Mouse (Mus musculus): ENCODE measurements around the gene Bok.
"Not testable (repeated sequence)": the region's sequence is repeated elsewhere in the genome, so short reads cannot be mapped to it uniquely, and the experiment has no call there.

Bok gene

DNA sequence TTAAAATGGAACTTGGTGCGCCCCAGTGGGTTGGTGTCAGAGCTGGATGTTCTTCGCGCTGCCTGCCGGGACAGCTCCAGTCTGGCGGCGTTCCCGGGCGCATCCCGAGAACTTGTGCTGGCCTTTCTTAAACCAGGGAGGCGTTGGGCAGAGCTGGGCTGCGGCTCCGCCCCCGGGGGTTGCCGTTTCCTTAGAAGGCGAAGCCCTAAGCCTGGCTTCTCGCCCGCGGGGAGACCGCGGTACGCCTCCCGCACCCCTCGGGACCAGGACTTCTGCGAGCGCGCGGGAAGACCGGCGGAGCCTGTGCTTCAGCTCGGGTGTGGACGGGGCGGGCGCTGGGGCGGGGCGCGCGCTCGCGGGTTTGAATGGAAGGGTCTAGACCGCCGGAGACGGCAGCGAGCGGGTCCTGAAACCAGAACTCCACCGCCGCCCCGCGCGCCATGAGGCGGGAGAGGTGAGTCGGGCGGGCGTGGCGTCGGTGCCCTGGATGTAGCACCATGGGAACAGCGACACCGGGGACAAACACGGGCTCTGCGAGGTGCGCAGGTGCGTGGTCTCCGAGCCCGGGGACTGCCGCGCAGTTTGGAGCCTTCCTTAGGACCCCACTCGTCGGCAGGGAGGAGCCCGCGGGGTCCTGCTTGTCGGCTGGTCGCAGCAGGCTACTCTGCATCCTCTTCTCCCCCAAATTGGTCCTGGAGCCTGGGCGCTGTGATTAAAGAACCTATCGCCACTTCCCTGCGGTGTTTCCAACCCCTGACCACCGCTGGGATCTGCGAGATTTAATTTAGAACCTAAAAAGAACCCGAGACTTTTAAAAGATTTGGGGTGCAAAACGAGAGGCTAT lies at the start of gene Bok:
Gene Bok (plus strand): TSS at position 260 of the 844 bp plus-strand sequence.
- no peak for DNase-seq (ENCODE audit: low read depth, low spot score)

DNA sequence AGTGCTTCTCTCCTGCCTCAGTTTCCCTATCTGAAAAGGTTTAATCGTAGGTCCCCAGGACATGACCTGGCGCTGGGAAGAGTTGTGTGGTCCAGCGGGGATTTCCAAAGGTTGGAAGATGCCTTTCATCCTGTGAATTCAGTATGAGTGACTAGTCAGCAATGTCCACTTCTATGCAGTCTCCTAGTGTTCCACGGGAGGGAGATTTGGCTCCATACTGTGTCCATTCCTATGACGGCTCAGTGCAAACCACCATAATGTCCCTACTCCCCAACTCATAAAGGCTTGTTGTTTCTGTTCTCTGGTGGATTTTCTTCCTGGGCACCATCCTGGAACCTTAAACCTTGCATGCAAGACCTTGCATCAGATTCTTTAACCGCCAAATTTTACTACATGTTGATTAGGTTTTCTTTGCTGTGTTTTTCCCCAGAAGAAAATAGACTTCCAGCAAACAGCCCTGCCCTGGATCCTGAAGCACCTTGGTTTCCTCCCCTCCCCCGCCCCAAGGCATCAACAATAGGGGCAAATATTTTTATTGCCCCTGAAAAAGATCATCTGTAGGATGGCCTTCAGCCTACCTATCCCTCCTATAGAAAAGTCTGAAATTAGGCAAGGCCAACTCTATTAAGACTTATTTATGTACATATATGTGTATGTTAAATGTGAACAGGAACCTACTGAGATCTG lies 49.1 kb upstream of the Bok start:
- DNase-seq (ENCODE audit: low read depth, low spot score): no peak

GRCm38 (mm10) chr1:93641978-93642377 lies 43.5 kb upstream of the Bok start:
- DNase-seq (ENCODE audit: low read depth, low spot score): no peak

GRCm38 (mm10) chr1:93642692-93643091 lies 42.8 kb upstream of the Bok start:
- no peak for DNase-seq (ENCODE audit: low read depth, low spot score)

- DNase-seq (ENCODE audit: low read depth, low spot score): no peak
Observed at GRCm38 (mm10) chr1:93649604-93650172, 35.8 kb upstream of the Bok start.

DNA sequence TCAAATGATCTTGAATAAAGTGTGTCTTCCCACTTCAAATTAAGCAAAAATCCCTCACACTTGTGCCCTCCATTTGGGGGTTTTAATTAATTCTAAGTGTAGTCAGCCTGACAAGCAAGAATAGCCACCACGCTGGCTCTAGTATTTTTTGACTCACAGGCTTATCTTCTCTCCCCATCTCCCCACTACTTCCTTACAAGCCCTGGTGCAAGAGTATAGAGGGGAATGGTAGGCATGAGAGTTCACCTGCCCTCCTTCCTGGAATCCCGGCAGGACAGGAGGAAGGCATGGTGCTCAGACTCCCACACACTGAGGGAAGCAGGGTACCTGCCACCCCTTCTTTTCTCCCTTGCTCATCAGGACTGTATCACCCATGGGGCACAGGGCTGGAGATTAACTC lies 31.2 kb upstream of the Bok start:
- no peak for DNase-seq (ENCODE audit: low read depth, low spot score)

DNA sequence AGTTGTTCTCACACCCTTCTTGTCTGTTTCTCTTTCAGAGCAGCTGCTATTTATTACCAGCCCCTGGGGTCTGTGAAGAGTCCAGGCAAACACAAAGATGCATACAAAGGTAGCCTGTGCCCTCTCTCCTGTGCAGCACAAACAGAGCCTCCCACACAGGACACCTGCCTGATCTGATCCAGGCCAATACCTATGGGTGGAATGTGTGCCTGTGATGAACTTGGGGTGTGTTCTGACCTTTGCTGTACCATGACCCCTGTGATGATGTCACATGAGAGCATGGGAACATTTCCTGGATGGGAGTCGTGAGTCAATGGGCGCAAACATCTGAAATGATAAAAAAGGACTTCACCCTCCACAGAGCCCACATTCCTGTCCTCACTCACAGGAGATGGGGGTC lies 30.7 kb upstream of the Bok start:
- no peak for DNase-seq (ENCODE audit: low read depth, low spot score)

DNA sequence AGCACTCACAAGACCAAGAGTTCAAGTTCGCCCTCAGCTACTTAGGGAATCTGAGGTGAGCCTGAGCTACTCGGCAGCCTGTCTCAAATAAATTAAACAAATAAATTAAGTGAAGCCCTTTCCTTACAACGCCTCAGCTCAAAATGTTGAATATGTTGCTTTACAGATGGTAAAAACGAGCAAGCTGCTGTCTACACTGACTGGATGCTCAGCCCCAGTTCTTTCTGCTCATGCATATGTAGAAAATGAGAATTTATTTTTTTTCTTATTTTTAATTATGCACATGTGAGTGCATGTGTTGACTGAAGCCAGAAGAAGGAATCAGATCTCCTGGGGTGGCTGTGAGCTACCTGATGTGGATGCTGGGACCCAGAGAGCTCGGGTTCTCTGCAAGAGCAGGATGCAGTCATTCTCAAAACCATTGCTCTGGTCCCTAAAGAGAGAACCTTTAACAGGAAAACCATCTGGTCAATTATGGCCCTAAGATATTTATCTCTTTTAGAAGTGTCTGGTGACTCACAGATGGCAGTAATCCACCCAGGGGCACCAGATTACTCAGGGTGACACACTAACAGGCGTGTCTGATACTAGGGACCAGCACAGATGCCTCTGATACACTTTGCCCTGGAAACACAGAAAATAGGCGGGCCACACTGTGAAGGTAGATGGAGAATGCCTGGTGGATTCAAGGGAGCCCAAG lies 29.0 kb upstream of the Bok start:
- DNase-seq (ENCODE audit: low read depth, low spot score): no peak

- DNase-seq (ENCODE audit: low read depth, low spot score): no peak
Observed at GRCm38 (mm10) chr1:93657025-93657360, 28.5 kb upstream of the Bok start.

GRCm38 (mm10) chr1:93658559-93658958 lies 26.9 kb upstream of the Bok start, which contains the start of gene Stk25:
TSS of gene Stk25 (minus strand) at chr1:93658659.
- not testable (repeated sequence) for DNase-seq (ENCODE audit: low read depth, low spot score)

- no peak for DNase-seq (ENCODE audit: low read depth, low spot score)
Observed at GRCm38 (mm10) chr1:93667760-93668400, 17.6 kb upstream of the Bok start.

GRCm38 (mm10) chr1:93668791-93669548 lies 16.5 kb upstream of the Bok start:
- DNase-seq (ENCODE audit: low read depth, low spot score): no peak

GRCm38 (mm10) chr1:93669941-93670340 lies 15.5 kb upstream of the Bok start:
- DNase-seq (ENCODE audit: low read depth, low spot score): no peak

DNA sequence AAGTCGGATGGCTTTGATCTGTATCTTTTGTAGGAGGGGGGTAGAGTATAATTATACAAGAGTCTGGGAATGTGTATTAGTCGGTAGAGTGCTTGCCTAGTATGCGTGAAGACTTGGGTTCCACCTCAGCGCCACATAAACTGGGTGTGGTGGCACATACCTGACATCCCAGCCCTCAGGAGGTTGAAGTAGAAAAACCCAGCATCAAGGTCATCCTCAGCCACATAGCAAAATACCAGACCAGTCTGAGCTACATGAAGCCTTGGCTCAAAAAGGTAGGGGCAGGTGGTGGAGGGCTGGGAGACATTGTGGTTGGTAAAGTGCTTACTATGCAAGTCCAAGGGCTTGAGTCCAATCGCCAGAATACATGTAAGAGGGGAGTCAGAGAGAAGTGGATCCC lies 12.8 kb upstream of the Bok start:
- DNase-seq (ENCODE audit: low read depth, low spot score): no peak

DNA sequence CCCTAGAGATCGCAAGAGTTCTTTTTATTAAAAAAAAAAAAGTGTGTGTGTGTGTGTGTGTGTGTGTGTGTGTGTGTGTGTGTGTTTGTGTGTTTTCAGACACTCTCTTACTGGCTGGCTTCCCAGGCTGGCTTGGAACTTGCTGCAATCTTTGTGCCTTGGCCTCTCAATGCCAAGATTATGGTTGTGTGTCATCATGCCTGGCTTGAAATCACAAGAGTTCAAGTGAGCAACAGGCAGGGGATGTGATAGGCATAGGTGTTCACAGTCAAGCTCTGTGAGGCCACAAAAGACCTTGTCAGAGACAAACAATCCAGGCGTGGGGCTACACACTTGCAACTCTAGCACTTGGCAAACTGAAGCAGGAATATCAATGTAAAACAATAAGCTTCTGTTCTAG lies 7.1 kb upstream of the Bok start:
- DNase-seq (ENCODE audit: low read depth, low spot score): no peak

DNA sequence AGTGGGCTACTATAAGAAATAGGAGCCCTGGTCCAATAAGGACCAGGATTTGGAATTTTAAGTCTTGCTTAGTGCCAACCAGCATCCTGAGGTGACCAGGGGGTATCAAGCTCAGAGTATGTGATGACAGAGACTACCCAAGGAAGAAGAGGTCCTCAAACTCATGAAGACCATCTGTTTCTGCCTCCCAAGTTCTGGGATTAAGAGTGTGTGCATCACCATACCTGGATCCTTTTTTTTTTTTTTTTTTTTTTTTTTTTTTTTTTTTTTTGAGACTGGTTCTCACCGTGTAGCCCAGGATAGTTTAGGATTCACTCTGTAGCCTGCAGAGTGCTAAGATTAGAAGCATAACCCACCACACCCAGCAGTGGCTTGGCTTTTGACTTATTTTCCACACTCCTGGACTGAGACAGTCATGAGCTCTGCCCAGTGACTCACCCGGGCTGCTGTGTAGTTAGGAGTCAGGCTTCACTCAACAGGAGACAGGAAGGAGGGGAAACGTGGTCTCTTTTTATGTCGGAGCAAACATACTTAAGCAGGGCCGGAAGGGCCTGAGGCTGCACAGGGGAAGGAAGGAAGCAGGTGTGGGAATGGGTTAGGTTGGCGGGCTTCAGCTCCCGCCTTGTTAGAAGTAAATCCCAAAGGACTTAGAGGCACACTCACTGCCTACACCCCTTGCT lies 5.4 kb upstream of the Bok start:
- no peak for DNase-seq (ENCODE audit: low read depth, low spot score)

DNA sequence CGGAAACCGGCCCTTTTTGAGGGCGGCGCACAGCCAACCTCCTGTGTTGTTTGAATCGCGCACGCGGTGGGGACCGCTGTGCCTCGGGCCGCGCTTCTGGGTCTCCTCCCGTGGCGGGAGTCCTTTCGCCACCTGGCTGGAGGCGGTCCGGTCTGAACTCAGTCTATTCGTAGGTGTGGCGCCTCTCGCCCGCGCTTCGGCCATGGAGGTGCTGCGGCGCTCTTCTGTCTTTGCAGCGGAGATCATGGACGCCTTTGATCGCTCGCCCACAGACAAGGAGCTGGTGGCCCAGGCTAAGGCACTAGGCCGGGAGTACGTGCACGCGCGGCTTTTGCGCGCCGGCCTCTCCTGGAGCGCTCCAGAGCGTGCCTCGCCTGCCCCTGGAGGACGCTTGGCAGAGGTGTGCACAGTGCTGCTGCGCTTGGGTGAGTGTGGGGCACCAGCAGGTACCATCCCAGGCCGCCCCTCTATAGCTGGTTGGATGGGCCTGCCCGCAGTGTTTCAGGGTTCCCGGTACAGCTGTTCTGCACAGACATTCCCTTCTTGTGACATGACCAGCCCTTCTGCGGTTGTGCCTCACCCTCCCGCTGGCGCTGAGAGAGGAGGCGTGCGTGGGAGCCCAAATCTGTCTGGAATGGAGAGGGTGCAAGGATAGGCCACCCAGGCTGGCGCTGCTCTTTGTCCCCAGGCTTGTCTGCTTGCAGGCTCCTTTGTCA lies 943 bp downstream of the Bok start:
- DNase-seq (ENCODE audit: low read depth, low spot score): peak; percentile 58

- no peak for DNase-seq (ENCODE audit: low read depth, low spot score)
Observed at GRCm38 (mm10) chr1:93686961-93687320, 1.5 kb downstream of the Bok start.

DNA sequence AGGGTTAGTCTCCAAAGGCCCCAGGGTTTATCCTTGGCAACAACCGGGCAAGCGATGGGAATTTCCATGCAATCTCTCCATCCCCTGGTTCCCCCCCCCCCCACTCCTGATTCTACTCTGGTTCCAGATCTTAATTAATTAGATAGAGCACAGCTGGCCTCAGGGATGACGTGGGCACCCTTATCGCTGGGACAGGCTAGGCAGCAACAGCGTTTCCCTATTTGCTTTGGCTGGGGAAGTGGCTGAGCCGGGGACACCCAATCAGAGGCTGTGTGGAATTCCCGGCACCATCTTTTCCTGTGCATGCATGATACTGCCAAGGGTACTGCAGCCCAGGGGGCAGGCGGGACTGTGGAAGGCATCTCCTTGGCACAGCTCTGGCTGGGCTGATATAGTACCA lies 2.7 kb downstream of the Bok start:
- no peak for DNase-seq (ENCODE audit: low read depth, low spot score)

Measured in brain, embryonic 18.5 days (tissue).